Mouse (Mus musculus): ENCODE data around the gene Best1.

Gene Best1

DNA sequence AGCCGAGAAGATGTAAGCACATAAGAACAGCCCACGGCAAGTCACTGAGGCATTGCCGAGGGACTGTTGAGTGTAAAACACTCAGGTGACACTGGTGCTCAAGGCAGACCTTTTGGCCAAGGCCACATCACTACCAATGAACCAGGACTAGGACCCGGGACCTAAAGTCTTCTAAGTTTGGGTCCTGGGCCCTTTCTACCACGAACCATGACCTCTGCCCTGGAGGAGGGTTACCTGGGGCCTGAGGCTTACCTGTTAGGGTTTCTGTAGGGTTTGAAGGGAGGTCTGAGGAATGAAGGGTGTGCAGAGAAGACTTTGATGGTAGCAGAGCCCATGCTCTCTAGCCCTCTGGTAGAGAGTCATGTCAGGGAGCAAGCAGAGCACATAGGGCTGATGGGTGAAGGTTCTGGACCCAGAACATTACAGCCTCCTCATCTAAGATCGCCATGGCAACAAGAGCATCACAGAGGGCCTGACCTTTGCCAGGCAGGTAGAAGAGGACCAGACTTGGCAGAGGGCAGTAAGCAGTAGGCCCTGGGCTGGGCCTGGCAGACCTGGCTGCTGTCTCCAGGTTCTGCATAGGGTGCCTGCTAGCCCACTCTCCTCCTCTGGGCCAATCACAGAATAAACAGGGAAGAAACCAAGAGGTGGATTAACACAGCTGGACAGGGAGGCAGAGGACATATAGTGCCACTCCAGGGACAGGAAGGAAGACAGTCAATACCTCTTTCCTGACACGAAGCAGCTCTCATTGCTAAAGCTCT, at the start of gene Best1, which contains the start of gene Rab3il1:
TSS of gene Best1 (minus strand) at position 428 of the 764 bp plus-strand sequence.
TSS of gene Rab3il1 (plus strand) at position 464 of the 764 bp plus-strand sequence.
- no peak for DNase-seq (ENCODE audit: low spot score)

DNA sequence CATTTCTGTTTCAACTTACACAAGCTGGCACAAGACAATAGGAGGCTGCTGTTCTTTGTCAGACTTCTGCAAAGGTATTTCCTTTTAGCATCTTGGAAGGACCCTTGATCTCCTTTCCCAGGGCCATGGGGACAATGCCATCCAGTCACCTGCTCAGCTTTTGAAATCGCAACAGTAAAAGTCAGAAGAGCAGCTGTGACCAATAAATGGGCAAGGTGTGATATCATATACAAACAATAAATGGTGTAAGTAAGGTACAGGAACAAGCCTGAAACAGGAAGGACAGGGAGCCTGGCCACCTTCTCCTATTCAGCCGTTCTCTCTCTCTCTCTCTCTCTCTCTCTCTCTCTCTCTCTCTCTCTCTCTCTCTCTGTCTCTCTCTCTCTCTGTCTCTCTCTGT, 49.0 kb upstream of the Best1 start:
- DNase-seq (ENCODE audit: low spot score), result no peak

DNA sequence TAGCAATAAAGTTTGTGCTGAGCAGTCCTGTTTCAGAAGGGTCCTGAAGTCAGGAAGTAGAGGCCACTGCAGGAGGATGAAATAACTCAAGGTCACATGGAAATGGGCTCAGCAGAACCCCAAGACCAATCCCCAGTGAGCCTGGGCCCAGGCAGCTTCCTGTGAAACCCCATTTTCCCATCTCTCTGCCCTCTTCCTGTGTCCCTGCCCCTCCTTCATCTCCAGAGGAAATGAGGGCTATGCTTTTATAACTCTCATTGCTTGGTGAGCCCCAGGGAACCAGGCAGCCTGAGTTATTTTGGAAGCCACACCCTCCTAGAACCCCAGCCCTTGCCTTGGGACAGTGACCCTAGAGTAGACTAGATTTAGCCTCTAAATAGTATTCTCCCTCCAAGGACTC, 48.1 kb upstream of the Best1 start:
- DNase-seq (ENCODE audit: low spot score), result no peak

DNA sequence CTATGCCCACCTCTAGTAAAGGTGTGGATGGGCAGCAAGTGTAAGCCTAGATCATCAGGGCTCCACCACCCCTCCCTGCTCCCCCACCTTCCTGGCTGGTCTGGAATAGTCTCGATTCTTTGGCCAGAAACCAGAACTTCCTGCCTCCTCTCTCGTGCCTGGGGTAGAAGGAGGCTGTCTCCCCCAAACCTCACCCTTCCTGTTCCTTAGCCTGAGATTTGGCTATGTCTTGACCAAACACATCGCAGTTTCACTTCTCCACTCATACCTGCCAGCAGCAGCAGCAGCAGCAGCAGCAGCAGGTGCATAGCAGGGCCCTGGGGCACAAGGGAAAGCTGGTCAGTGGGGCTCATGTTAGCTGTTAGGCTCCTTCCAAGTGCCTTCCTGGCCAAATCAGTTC, 45.5 kb upstream of the Best1 start:
- DNase-seq (ENCODE audit: low spot score), result no peak

DNA sequence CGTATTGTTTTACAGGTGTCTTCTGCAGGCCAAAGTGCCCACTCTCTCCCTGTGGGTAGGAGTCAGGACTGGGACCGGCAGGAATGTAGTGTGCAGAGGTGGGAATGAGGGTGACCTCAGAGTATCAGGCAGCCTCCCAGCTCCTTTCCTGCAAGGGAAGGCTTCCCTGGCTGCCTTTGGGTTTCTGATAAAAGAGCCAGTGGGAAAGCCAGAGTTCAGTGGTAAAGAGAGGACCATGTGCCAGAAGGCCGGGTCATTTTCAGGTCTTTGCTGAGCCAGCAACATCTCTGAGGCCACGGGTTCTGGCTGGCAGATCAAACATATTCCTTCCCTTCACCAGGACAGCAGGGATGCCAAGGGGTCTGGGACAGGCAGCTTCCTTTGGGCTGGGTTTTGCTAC, 44.9 kb upstream of the Best1 start:
- no peak for DNase-seq (ENCODE audit: low spot score)

DNA sequence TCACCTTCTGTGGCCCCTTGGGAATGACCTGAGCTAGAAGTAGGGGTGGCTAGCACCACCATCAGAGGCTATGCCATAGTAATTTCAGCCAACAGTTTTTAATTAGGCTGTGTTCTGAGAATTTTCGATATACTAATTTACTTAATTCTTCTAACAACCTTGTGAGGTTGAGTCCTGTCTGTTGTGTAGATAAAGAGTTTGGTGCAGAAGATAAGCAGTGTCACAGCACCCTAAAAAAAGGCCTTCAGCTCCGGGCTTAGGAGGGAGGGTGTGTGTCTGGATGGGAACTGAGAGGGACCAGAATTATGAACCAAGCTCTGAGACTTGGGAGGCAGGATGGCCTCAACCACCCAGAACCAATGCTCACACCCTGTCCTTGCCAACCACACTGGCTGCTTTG, 44.3 kb upstream of the Best1 start:
- DNase-seq (ENCODE audit: low spot score), result no peak

DNA sequence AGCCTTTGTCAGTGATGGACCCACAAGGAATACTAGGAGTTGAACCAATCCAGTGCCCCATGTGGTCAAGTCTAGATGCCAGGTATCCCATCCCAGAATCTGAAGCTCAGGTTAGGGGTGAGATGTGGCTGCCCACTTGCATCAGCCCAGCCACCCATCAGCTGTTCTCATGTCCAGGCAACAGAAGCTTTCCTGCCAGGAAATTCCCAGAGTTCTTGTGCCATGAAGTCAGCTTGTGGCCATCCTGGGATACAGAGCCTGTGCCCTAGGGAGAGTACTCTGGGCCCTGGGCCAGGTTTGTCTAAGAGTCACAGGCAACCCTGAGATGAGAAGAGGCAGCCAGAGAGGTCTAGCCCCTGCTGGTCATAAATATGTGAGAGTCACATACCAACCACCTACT, 42.2 kb upstream of the Best1 start:
- DNase-seq (ENCODE audit: low spot score), result no peak

DNA sequence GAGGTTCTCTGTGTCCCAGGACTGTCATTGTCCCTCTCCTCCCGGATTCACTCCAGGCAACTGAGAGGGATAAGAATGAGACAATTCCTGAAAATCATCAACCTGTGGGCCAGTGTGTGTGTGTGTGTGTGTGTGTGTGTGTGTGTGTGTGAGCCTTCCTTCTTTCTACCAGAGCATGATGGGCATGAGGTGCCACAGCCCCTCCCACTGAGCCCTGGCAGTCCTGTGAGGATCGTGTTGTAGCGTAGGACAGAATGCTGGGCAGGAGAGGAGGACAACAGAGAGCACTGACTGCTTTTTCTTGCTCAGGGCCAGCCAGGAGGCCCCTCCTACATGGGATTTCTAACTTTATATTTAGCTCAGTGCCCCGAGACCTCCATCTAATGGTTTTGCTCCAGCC, 41.4 kb upstream of the Best1 start:
- DNase-seq (ENCODE audit: low spot score), result no peak

DNA sequence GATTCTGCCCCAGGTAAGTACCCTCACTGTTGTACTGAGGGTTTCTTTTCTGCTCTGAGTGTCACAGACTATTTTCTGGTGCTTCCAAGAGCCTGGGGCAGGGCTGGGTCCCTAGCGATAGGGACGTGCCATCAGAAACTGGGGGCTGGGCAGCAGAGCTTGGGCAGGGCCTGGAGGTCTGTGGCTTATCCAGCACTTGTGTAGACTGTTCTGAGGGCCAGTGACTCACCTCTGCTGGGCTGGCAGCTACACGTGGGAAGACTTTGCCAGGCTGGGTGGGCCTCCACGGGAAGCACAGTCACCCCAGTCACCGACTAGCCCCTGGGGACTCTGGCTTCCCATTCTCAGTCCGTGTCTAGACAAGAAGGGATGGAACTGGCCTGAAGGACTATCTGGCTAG, 40.8 kb upstream of the Best1 start:
- no peak for DNase-seq (ENCODE audit: low spot score)

DNA sequence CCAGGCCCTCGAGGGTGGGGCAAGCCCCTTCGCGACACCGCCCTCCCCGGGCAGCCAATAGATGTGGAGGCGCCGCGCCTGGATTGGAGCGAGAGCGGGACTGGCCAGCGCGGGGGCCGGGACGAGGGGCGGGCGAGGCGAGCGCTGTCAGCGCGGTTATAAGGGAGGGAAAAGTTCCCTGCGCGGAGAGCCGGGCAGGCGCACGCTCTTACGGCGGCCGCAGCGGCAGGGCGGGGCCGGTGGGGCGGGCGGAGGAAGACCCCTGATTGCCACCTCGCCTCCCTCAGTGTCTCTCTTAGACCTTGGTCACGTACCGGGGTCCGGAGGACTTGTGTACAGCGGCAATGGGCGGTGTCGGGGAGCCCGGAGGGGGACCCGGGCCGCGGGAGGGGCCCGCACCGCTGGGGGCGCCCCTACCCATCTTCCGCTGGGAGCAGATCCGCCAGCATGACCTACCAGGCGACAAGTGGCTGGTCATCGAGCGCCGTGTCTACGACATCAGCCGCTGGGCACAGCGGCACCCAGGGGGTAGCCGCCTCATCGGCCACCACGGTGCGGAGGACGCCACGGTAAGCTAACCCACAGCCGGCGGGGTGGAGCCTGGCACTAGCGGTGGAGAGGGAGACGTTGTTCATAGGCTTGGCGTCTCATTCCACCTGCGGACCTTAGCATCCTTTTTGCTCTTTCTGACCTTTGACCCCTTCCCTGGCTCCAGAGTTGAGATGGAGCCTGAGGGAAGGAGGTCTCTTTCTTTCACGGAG, 40.1 kb upstream of the Best1 start, which contains the start of gene Fads3:
TSS of gene Fads3 (plus strand) at position 182 of the 761 bp plus-strand sequence.
- DNase-seq (ENCODE audit: low spot score), result peak; percentile 86

DNA sequence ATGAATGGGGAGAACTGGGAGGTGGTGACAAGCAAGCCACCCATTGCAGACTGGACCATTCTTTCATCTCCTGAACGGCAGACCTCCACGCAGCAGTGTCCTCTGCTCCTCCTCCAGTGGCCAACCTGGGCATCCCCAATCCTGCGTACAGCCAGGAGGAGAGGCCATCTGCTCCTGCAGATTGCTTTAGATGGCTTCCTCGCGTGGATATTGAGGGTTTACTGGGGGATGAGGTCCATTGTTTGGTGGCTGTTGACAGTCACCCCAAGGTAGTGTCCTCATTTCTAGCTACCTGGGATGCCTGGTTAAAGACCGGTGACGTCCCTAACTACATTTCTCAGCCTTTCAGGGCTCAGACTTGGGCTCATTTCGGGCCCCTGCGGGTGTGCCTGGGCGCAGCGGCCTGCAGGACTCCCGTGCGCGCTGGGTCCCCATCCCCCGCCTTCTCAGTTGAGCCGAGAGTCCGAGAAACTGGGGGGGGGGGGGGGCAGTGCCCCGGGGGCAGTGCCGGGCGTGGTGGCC, 39.5 kb upstream of the Best1 start:
- DNase-seq (ENCODE audit: low spot score), result peak; percentile 19

DNA sequence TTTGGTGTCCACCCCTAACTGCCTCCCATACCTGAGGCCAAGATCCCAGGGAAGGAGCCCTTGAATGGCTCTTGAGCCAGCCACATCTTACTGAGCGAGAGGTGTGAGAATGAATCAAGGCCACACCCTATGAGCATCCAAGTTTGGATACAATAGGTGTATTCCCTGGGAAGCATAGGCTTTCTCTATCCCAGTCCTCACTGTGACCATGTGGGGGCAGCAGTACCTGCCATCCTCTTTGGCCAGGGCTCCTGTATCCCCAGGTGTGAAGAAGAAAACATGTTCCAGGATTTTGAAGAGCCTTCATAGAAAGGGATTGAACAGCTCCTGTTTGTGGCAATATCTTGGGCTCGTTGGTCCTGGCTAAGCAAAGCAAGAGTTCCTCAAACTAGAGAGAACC, 38.2 kb upstream of the Best1 start:
- no peak for DNase-seq (ENCODE audit: low spot score)

DNA sequence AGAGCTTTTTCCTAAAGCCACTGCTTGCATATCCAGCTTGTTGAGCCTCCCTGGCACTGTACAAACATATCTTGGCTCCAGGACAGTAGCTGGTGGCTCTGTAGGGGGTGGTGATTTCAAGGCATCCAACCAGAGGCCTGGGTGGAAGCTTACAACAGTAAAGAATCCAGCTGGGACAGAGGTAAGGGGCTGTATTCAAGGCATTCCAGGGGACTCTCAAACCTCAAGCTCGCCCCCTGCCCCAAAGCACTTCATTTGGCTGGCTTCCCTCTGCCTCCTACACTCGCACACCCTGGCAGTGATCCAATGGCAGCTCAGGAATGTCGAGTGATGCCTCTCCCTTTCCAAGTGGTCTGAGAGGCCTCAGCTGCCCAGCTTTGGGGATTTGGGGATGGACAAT, 37.5 kb upstream of the Best1 start:
- no peak for DNase-seq (ENCODE audit: low spot score)

DNA sequence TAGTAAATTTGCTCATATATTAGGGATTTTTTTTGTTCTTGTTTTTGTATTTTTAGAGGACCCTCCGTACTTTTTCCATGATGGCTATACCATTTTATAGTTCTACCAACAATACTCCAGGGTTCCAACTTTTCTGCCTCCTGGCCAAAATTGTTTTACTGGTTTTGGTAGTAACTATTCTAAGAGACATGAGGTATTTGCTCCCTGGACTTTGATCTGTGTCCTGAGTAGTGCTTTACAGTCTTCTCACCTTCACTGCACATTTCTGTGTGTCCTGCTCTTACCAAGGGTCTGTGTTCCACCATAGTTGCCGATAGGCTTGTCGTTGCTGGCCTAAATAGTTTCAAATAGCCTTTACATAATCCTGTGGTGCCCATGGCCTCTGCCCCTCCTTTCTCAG, 36.9 kb upstream of the Best1 start:
- DNase-seq (ENCODE audit: low spot score), result no peak

DNA sequence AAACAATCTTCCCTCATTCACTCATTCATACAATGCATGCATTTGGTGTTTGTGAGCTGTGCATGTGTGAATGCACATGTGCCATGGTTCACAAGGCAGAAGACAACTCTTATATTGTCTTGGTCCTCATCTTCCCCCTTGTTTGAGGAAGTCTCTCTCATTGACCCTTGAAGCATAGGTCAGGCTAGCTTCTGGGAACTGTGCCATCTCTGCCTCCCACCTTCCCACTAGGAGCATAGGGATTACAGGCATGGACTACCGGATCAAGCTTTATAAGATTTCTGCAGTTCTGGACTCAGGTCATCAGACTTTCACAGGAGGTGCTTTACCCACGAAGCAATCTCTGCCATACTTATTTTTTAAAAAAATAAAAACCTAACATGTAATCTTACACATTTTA, 36.1 kb upstream of the Best1 start:
- no peak for DNase-seq (ENCODE audit: low spot score)

DNA sequence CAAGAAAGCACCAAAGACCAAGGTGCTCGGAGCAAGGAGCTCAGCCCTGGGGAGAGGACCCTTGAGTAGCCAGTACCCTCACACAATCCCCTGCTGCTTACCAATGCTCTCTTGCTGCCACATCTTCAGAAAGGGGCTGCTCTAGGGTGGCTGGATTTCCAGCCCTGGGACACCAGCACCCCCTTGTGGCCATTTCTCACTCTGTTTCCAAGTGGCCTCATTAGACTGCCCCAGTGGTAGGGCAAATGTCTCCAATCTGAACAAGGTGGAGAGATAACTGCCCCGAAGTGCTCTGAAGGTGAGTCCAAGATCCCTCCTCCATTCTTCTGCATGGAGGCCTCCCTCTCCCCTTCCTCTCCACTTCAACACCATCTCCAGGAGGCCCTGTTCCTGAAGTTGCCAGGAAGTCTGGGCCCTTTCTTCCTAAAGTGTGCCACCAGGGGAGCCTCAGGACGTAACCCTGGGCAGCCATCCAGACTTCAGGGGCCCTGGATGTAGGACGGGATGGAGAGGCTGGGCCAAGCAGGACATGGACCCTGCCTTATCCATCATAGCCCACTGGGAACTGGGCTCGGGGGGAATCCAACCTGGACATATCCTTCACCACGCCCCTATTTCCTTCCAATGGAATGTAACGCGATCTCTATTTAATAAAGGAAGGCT, 33.5 kb upstream of the Best1 start:
- peak; percentile 85 for DNase-seq (ENCODE audit: low spot score)

DNA sequence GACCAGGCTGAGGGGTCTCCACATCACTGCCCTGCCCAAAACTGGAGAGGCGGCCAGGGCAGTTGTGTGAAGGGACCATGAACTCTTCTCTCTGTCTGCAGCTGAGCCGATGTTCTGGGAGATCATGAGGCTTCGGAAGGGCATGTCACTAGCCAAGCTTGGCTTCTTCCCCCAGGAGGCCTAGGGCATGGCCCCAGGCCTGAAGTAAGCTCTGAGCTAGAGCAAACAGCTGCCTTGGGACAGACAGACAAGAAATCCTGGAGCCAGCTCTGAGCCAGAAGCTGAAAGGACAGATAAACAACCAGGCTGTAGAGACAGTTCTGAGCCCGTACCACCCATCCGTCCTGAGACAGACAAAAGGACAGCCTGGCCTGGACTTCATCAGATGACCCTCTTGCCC, 32.9 kb upstream of the Best1 start:
- no peak for DNase-seq (ENCODE audit: low spot score)

DNA sequence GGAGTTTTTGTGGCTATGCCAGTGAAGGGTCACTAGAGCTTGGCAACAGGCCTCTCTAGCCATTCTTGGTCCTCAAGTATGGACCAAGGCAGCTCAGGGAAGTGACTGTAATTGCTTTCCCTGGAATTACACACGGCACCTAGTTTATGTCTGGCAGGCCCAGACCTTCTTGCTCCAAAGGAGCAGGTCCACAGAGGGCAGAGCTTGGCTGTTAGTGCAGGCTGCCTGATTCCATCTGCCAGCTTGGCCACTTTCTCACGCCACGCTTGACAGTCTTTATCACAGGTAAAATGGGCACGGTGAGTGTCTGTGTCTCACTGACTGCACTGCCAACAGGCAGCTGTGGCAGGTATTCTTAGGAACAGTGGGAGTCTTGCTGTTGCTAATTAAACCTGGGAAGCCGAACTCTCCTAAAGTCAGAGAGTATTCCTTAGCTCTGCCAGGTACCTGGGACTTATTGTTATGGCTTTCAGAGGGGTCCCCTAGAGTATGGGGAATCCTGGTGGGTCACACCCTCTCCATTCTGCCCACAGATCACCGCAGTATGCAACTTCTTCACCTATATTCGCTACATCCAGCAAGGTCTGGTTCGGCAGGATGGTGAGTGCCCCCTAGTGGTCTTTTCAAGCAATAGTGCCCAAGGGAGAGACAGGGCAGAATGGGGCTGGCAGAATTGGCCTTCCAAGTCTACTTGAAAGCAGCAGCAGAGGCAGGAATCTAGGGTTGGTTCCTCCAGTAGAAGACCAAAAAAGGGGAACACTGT, 32.0 kb upstream of the Best1 start:
- peak; percentile 78 for DNase-seq (ENCODE audit: low spot score)

DNA sequence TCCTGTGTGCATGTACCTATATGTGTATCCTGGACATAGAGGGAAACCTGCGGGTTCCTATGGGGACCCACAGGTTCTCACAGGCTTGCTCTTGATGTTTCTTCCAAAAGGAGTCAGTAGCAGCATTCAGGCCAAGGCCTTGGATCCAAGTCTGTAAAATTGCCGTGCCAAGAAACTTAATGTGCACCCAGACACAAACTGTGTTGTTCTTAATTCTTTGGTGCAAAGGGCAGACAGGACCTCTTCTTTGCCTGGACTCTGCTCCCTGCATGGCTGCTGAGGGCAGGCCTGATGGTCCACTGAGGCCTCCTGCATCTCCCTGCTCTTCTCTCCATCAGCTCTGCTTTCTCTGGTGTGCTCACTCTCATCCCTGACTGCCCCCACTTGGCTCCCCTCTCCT, 28.3 kb upstream of the Best1 start:
- no peak for DNase-seq (ENCODE audit: low spot score)

DNA sequence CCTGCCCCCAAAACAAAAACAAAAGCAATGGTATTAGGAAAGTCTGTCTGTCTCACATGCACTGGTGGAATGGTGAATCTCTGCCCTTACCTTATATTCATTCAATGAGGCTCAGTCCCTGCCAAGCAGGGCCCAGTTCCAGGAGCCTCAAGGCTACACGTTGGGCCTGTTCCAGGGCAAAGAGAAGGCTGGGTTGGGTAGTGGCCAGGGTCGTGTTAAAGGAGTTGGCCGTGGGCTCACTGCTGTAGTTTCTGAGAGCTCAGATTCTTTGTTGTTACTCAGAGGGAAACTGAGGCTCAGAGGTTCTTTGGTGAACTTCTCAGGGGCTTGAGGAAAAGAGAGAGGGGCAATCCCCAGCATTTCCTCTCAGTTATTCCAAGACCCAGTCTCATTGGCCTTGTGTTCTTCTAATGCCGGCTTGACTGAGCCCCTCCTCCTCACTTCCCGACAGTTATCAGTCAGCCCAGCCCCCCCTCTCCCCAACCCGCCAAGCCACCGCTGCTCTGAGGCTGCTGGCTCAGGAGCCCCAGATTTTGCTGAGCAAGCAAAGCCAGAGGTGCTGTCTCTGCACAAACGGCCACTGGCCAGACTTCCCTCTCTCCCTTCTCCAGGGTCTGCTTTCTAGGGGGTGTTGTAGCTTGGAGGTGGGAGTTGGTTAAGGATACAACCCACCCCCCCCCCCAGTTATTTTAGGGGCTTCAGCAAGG, 23.9 kb upstream of the Best1 start:
- DNase-seq (ENCODE audit: low spot score), result peak; percentile 53

DNA sequence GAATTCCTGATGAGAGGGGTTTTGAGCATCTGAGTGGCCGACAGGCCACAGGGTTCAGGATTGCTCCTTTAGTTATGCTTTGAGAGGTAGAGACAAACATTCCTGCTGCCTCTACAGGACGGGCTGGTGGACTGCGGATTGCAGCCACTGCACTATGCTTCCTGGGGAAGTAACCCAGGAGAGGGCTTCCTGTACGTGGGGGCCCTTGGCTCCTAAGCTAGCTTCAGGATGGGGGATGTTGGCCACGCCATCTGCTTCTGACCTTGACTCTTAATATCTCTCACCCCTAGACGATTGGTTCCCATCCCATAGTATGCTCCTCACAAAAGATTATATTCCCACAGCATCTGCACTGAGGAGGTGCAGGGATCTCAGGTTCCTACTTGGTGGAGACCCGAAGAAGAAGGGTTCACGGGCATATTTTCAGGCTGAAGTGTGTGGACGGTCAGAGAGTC, 21.9 kb upstream of the Best1 start:
- DNase-seq (ENCODE audit: low spot score), result no peak
